Mouse (Mus musculus) adrenal gland (tissue): ENCODE results near the gene F9.
"Not testable (repeated sequence)": the region's sequence is repeated elsewhere in the genome, so short reads cannot be mapped to it uniquely, and the experiment has no call there.

Source experiments
- intact Hi-C: fragments of 180-260 bp; cut with DNase I; formaldehyde crosslinking; loops from one replicate; pipeline ENCODE4 v1.15.1; 2025
- long read RNA-seq, 2 experiments: library from polyadenylated mRNA; unstranded; transcript quantifications; one replicate each; pipeline ENCODE4 v2.0.0; 2020; ENCODE audit warnings: borderline replicate concordance in 1 of 2; ENCODE audit not compliant: insufficient replicate concordance in 1 of 2

The F9 gene
- long read RNA-seq, experiment 1, result 0 reads
- long read RNA-seq, experiment 2, result 0 reads

- intact Hi-C loops, result no loop called here
Observed at GRCm38 (mm10) chrX:59999221-60000083, at the start of gene F9. Gene F9 (plus strand): TSS chrX:59999464.

- intact Hi-C loops, result not testable (repeated sequence)
Observed at GRCm38 (mm10) chrX:59969767-59970166, 29.5 kb upstream of the F9 start.

GRCm38 (mm10) chrX:60000084-60000443 is 800 bp downstream of the F9 start:
- intact Hi-C loops, result no loop called here

DNA sequence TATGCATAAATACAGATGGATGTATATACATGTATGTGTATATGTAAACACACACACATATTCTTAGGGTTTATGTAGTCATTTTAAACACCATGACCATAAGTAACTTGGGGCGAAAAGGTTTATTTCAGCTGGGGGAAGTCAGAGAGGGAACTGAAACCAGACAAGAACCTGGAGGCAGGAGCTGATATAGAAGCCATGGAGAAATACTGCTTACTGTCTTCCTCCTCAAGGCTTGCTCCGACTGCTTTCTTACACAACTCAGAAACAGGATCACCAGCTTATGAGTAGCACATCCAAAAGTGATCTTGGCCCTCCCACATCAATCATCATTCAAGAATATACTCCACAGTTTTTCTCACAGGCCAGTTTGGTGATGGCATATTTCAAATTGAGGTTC is 2.2 kb downstream of the F9 start:
- intact Hi-C loops, result no loop called here

GRCm38 (mm10) chrX:60013084-60013676 is 13.9 kb downstream of the F9 start:
- intact Hi-C loops, result loop anchor here (2.0 kb wide), 2 partner anchors 392 to 450 kb away; no protein-coding TSS in a partner anchor

- intact Hi-C loops, result no loop called here
Observed at GRCm38 (mm10) chrX:60014588-60014987, 15.3 kb downstream of the F9 start.

GRCm38 (mm10) chrX:60021007-60021406 is 21.7 kb downstream of the F9 start:
- intact Hi-C loops, result loop anchor here (10.0 kb wide), 1 partner anchor 826 kb away; no protein-coding TSS in a partner anchor

- intact Hi-C loops, result loop anchor here (10.0 kb wide), 1 partner anchor 827 kb away; no protein-coding TSS in a partner anchor
Observed at GRCm38 (mm10) chrX:60021595-60021994, 22.3 kb downstream of the F9 start.

- intact Hi-C loops, result loop anchor here (10.0 kb wide), 1 partner anchor 832 kb away; no protein-coding TSS in a partner anchor
Observed at GRCm38 (mm10) chrX:60026654-60027053, 27.4 kb downstream of the F9 start.

DNA sequence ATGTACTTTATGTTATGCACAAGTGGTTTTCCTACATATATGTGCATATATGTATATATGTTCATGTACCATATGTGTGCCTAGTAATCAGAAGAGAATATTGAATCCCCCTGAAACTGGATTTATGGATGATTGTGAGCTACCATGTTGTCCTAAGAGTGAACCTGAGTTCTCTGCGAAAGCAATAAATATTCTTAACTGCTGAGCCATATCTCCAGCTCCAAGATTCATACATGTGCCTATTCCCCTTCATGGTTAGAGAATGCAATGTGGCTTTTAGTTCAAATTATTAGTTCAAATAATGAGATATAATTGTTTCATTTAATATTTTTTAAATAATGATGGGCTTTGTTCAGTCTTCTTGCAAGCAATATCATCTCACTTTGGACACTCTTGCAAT is 55.5 kb downstream of the F9 start:
- intact Hi-C loops, result no loop called here

- intact Hi-C loops, result no loop called here
Observed at GRCm38 (mm10) chrX:60055185-60055584, 55.9 kb downstream of the F9 start.

- intact Hi-C loops, result no loop called here
Observed at GRCm38 (mm10) chrX:60075359-60075758, 76.1 kb downstream of the F9 start.
